Mouse (Mus musculus): Measurements from ENCODE around the gene Agbl4. TPM values are rescaled to one million over a fixed set of nuclear protein-coding genes. Genes with fewer than 3 reads are reported as not detected.

The Agbl4 gene
- polyA plus RNA-seq, 1 experiment from 2014 or later, result 0.81 TPM

DNA sequence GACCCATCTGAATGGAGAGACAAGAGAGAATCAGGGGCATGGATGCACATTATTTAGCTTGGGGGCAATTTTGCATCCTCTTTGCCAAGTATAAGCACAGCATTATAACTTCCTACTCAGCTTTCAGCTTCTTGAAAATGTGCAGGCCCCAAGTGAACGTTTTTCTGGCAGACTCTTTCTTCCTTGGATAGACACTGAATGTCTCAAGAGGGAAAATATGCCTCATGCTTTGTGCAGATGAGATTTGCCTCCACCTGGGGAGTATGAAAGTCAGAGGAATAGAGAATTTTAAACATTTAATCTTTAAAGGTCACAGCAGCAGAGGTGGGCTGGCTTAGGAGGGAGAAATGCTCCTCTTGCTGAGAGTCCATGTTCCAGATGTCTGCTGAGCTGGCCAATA lies 1005.8 kb downstream of the Agbl4 start:
- DNase-seq (ENCODE audit: low spot score) (peak; percentile 73), ATAC-seq (ENCODE audit: low read depth) (peak; percentile 55; the same call in 1 of the 2 replicates)
- WGBS, result 28% methylated on average over 1 of the region's 1 CpGs
- H3K9me3 ChIP-seq (ENCODE audit: control insufficient read depth, low read length), result no peaks in the 10 kb centered on the region
- no peaks in the 10 kb centered on the region for H3K36me3 ChIP-seq (ENCODE audit: control insufficient read depth, insufficient read depth, low read length)
- H3K4me3 ChIP-seq (ENCODE audit: low read depth, low read length), result no peak overlapping the region
- H3K4me2 ChIP-seq (ENCODE audit: low read depth, low read length), result no peak overlapping the region
- no peaks in the 10 kb centered on the region for H3K27me3 ChIP-seq (replicated peaks; ENCODE audit: control insufficient read depth, insufficient read depth, low read length)
- H3K4me1 ChIP-seq (ENCODE audit: control insufficient read depth, insufficient read depth, low read length), result peaks cover 5% of the 10 kb centered on the region; the same call in 1 of the 2 replicates
- peak overlapping the region; percentile 49 for H3K27ac ChIP-seq (replicated peaks; ENCODE audit: low read depth, low read length)
- H3K9ac ChIP-seq (ENCODE audit: low read depth, low read length), result no peak overlapping the region

- H3K4me1 ChIP-seq (ENCODE audit: control insufficient read depth, insufficient read depth, low read length), result peaks cover 9% of the 10 kb centered on the region; the same call in 1 of the 2 replicates
- H3K4me2 ChIP-seq (ENCODE audit: low read depth, low read length), result peak overlapping the region; percentile 20; the same call in 1 of the 2 replicates
- H3K9ac ChIP-seq (ENCODE audit: low read depth, low read length), result no peak overlapping the region
- no peak overlapping the region for H3K4me3 ChIP-seq (ENCODE audit: low read depth, low read length)
- DNase-seq (ENCODE audit: low spot score) (peak; percentile 79), ATAC-seq (ENCODE audit: low read depth) (no peak)
- peak overlapping the region; percentile 76 for H3K27ac ChIP-seq (replicated peaks; ENCODE audit: low read depth, low read length)
- WGBS, result 51% methylated on average over 4 of the region's 4 CpGs
- H3K27me3 ChIP-seq (replicated peaks; ENCODE audit: control insufficient read depth, insufficient read depth, low read length), result no peaks in the 10 kb centered on the region
- H3K9me3 ChIP-seq (ENCODE audit: control insufficient read depth, low read length), result no peaks in the 10 kb centered on the region
- no peaks in the 10 kb centered on the region for H3K36me3 ChIP-seq (ENCODE audit: control insufficient read depth, insufficient read depth, low read length)
Measured at GRCm38 (mm10) chr4:111410731-111411130, 1013.3 kb downstream of the Agbl4 start.

DNA sequence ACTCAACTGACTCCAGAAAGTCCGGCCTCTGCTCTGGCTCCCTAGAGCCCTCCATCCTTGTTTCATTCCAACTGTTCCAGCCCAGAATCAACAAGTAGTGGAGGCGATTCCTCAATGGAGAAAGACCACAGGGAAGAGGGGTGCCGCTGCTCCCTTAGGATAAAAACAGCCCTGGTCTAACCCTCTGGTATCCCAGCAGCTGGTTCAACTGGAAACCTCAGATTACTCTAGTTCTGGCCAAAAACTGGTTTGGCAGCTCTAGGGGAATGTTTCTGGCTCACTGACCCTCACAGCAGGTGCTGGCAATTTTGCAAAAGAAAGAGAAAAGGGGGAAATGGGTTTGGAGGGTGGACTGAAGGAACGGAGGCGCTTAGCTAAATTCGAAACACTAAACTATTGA lies 1016.9 kb downstream of the Agbl4 start:
- H3K4me3 ChIP-seq (ENCODE audit: low read depth, low read length), result peak overlapping the region; percentile 89
- peak overlapping the region; percentile 94 for H3K27ac ChIP-seq (replicated peaks; ENCODE audit: low read depth, low read length)
- H3K9ac ChIP-seq (ENCODE audit: low read depth, low read length), result peak overlapping the region; percentile 95
- peak overlapping the region; percentile 75 for H3K4me2 ChIP-seq (ENCODE audit: low read depth, low read length)
- ATAC-seq (ENCODE audit: low read depth) (peak; percentile 58), DNase-seq (ENCODE audit: low spot score) (no peak)
- 0% methylated on average over 6 of the region's 6 CpGs for WGBS
- peaks cover 16% of the 10 kb centered on the region for H3K36me3 ChIP-seq (ENCODE audit: control insufficient read depth, insufficient read depth, low read length)
- H3K9me3 ChIP-seq (ENCODE audit: control insufficient read depth, low read length), result no peaks in the 10 kb centered on the region
- peaks cover 27% of the 10 kb centered on the region for H3K4me1 ChIP-seq (ENCODE audit: control insufficient read depth, insufficient read depth, low read length)
- H3K27me3 ChIP-seq (replicated peaks; ENCODE audit: control insufficient read depth, insufficient read depth, low read length), result no peaks in the 10 kb centered on the region

- no peaks in the 10 kb centered on the region for H3K9me3 ChIP-seq (ENCODE audit: control insufficient read depth, low read length)
- ATAC-seq (ENCODE audit: low read depth) (peak; percentile 96), DNase-seq (ENCODE audit: low spot score) (peak; percentile 96)
- peaks cover 27% of the 10 kb centered on the region for H3K4me1 ChIP-seq (ENCODE audit: control insufficient read depth, insufficient read depth, low read length)
- WGBS, result under 1% methylated on average over 20 of the region's 66 CpGs
- H3K4me2 ChIP-seq (ENCODE audit: low read depth, low read length), result peak within 1 kb of the TSS; percentile 75
- H3K36me3 ChIP-seq (ENCODE audit: control insufficient read depth, insufficient read depth, low read length), result peaks cover 20% of the 10 kb centered on the region
- H3K9ac ChIP-seq (ENCODE audit: low read depth, low read length), result peak within 1 kb of the TSS; percentile 95
- peak within 1 kb of the TSS; percentile 94 for H3K27ac ChIP-seq (replicated peaks; ENCODE audit: low read depth, low read length)
- H3K4me3 ChIP-seq (ENCODE audit: low read depth, low read length), result peak within 1 kb of the TSS; percentile 89
- no peaks in the 10 kb centered on the region for H3K27me3 ChIP-seq (replicated peaks; ENCODE audit: control insufficient read depth, insufficient read depth, low read length)
Measured at GRCm38 (mm10) chr4:111414818-111415488, 1017.5 kb downstream of the Agbl4 start, which contains the start of gene Bend5. Gene Bend5, plus strand, starts transcription at chr4:111415006.

- peaks cover 24% of the 10 kb centered on the region for H3K36me3 ChIP-seq (ENCODE audit: control insufficient read depth, insufficient read depth, low read length)
- H3K27ac ChIP-seq (replicated peaks; ENCODE audit: low read depth, low read length), result peak overlapping the region; percentile 94
- H3K4me3 ChIP-seq (ENCODE audit: low read depth, low read length), result peak overlapping the region; percentile 89
- H3K9me3 ChIP-seq (ENCODE audit: control insufficient read depth, low read length), result no peaks in the 10 kb centered on the region
- ATAC-seq (ENCODE audit: low read depth), result no peak
- DNase-seq (ENCODE audit: low spot score), result no peak
- 75% methylated on average over 3 of the region's 3 CpGs for WGBS
- H3K27me3 ChIP-seq (replicated peaks; ENCODE audit: control insufficient read depth, insufficient read depth, low read length), result no peaks in the 10 kb centered on the region
- H3K4me2 ChIP-seq (ENCODE audit: low read depth, low read length), result peak overlapping the region; percentile 75
- peaks cover 28% of the 10 kb centered on the region for H3K4me1 ChIP-seq (ENCODE audit: control insufficient read depth, insufficient read depth, low read length)
- peak overlapping the region; percentile 95 for H3K9ac ChIP-seq (ENCODE audit: low read depth, low read length)
Measured at GRCm38 (mm10) chr4:111416126-111416525, 1018.7 kb downstream of the Agbl4 start.

DNA sequence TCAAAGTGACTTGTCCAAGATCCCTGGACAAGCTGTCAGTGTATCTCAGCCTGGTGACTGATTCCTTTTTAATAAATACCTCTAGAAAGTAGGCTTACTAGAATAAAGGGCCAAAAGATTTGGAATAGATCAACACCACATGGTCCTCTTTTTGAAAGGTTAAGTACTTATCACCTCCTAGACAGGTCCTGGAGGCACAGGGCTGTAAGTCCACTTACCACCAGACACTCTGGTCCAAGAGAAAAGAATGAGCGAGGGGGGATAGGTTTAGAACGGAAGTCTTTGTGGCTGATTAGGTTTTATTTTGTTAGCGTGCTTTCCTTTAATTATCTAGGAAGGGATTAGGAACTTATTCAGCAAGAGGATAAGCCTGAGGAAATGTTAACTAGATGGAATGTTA lies 1019.1 kb downstream of the Agbl4 start:
- Histone ChIP-seq H3K4me1 (ENCODE audit: control insufficient read depth, insufficient read depth, low read length) (peaks cover 27% of the 10 kb centered on the region), H3K27me3 (replicated peaks; ENCODE audit: control insufficient read depth, insufficient read depth, low read length) (no peaks in the 10 kb centered on the region), H3K4me2 (ENCODE audit: low read depth, low read length) (peak overlapping the region; percentile 75), H3K4me3 (ENCODE audit: low read depth, low read length) (peak overlapping the region; percentile 89), H3K36me3 (ENCODE audit: control insufficient read depth, insufficient read depth, low read length) (peaks cover 24% of the 10 kb centered on the region), H3K9me3 (ENCODE audit: control insufficient read depth, low read length) (no peaks in the 10 kb centered on the region), H3K9ac (ENCODE audit: low read depth, low read length) (peak overlapping the region; percentile 95), H3K27ac (replicated peaks; ENCODE audit: low read depth, low read length) (peak overlapping the region; percentile 24; the same call in 1 of the 2 replicates)
- ATAC-seq (ENCODE audit: low read depth) (no peak), DNase-seq (ENCODE audit: low spot score) (no peak)
- 60% methylated on average over 3 of the region's 3 CpGs for WGBS

DNA sequence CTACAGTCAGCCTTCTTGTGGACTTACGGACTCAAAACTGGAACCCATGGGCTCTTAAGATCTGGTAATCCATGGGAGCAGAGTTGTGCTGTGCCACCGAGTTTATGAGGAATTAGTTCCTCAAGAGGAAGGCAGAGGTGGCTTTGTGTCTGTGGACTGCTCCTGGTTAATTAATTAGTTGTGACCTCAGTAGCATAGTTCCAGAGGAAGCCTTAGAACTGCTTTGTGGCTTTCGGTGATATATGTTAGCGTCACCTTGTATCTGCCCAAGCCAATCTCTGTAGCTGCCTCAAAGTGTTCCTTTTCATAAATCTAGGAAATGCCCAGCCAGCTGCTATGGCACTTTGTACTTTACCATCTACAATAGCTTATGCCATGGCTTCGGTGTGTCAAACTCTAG lies 1020.3 kb downstream of the Agbl4 start:
- H3K4me2 ChIP-seq (ENCODE audit: low read depth, low read length), result peak overlapping the region; percentile 75
- peak overlapping the region; percentile 89 for H3K4me3 ChIP-seq (ENCODE audit: low read depth, low read length)
- H3K27ac ChIP-seq (replicated peaks; ENCODE audit: low read depth, low read length), result no peak overlapping the region; the same call in 1 of the 2 replicates
- H3K36me3 ChIP-seq (ENCODE audit: control insufficient read depth, insufficient read depth, low read length), result peaks cover 29% of the 10 kb centered on the region
- ATAC-seq (ENCODE audit: low read depth), result no peak
- peak overlapping the region; percentile 95; the same call in 1 of the 2 replicates for H3K9ac ChIP-seq (ENCODE audit: low read depth, low read length)
- 87% methylated on average over 5 of the region's 5 CpGs for WGBS
- no peaks in the 10 kb centered on the region for H3K27me3 ChIP-seq (replicated peaks; ENCODE audit: control insufficient read depth, insufficient read depth, low read length)
- DNase-seq (ENCODE audit: low spot score), result no peak
- peaks cover 32% of the 10 kb centered on the region for H3K4me1 ChIP-seq (ENCODE audit: control insufficient read depth, insufficient read depth, low read length)
- H3K9me3 ChIP-seq (ENCODE audit: control insufficient read depth, low read length), result no peaks in the 10 kb centered on the region

DNA sequence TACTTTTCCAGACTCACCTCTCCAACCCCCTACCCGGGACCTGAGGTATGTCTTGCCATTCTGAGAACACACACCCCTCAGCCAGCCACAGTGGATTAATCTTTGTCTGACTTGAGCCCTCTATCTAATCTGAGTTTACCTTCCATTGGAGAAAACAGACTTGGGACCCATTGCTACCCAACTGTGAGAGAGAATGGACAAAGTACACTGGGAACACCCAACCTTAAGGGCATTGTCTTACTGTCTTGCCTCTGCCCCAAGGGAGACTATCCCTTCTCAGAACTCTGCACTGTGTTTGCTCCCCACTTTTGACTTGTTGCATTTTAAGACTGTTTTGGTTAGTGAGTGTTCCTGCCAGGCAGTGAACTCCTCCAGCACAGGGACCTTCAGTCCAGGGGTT lies 1022.0 kb downstream of the Agbl4 start:
- ATAC-seq (ENCODE audit: low read depth) (no peak), DNase-seq (ENCODE audit: low spot score) (no peak)
- H3K4me1 ChIP-seq (ENCODE audit: control insufficient read depth, insufficient read depth, low read length), result peaks cover 39% of the 10 kb centered on the region
- H3K36me3 ChIP-seq (ENCODE audit: control insufficient read depth, insufficient read depth, low read length), result peaks cover 34% of the 10 kb centered on the region
- no peak overlapping the region; the same call in 1 of the 2 replicates for H3K4me3 ChIP-seq (ENCODE audit: low read depth, low read length)
- H3K9ac ChIP-seq (ENCODE audit: low read depth, low read length), result no peak overlapping the region
- WGBS, result 82% methylated on average over 1 of the region's 1 CpGs
- no peaks in the 10 kb centered on the region for H3K9me3 ChIP-seq (ENCODE audit: control insufficient read depth, low read length)
- H3K27ac ChIP-seq (replicated peaks; ENCODE audit: low read depth, low read length), result peak overlapping the region; percentile 30; the same call in 1 of the 2 replicates
- peak overlapping the region; percentile 75 for H3K4me2 ChIP-seq (ENCODE audit: low read depth, low read length)
- H3K27me3 ChIP-seq (replicated peaks; ENCODE audit: control insufficient read depth, insufficient read depth, low read length), result no peaks in the 10 kb centered on the region
